Comparison of ENCODE assay signal across 18 mouse cellular contexts in genomic region chr10:117471036-117471817, GRCm38 (mm10).
DNase-seq lines count a peak whose midpoint lies in the region; ATAC-seq and TF ChIP-seq lines count a peak whose summit lies in the region.
"Had no signal": no experiment of that assay in that cellular context is flagged by ENCODE, and none has a peak within 500 bp of the region (broad histone marks: within the 10 kb centered on the region; RNA-seq: fewer than 3 reads in every experiment).

No protein-coding gene starts in this region.

- no peaks in the 10 kb centered on the region for H3K27me3 ChIP-seq in heart, adult 2 months (ENCODE audit: control insufficient read depth, insufficient read depth, low read length)
- H3K27me3 ChIP-seq in kidney, embryonic 14.5 days (ENCODE audit: control insufficient read depth, insufficient read depth, low read length) = no peaks in the 10 kb centered on the region
- no peaks in the 10 kb centered on the region for H3K27me3 ChIP-seq in limb, embryonic 10.5 days (ENCODE audit: low read depth, poor library complexity, severe bottlenecking)
- H3K27me3 ChIP-seq in forebrain, embryonic 16.5 days (replicated peaks; ENCODE audit: control insufficient read depth, insufficient read depth, low read length) = no peaks in the 10 kb centered on the region
- H3K27me3 ChIP-seq: embryonic facial prominence, embryonic 15.5 days; forebrain, embryonic 12.5 days; hindbrain, embryonic 12.5 days; intestine, embryonic 15.5 days; liver, embryonic 15.5 days; megakaryocyte, embryonic 14.5 days had no signal

- H3K79me2 ChIP-seq in heart, adult 2 months (replicated peaks; ENCODE audit: control insufficient read depth, insufficient read depth, low read length) = no peaks in the 10 kb centered on the region

- peaks cover 4% of the 10 kb centered on the region for H3K36me3 ChIP-seq in heart, adult 2 months (ENCODE audit: control insufficient read depth, insufficient read depth, low read length)
- H3K36me3 ChIP-seq in kidney, embryonic 14.5 days (ENCODE audit: control insufficient read depth, insufficient read depth, low read length) = no peaks in the 10 kb centered on the region
- no peaks in the 10 kb centered on the region for H3K36me3 ChIP-seq in limb, embryonic 10.5 days
- no peaks in the 10 kb centered on the region for H3K36me3 ChIP-seq in forebrain, embryonic 16.5 days (ENCODE audit: control insufficient read depth, insufficient read depth)
- H3K36me3 ChIP-seq: embryonic facial prominence, embryonic 15.5 days; forebrain, embryonic 12.5 days; hindbrain, embryonic 12.5 days; intestine, embryonic 15.5 days; liver, embryonic 15.5 days had no signal

- TF ChIP-seq POLR2A in heart, adult 2 months (IDR thresholded peaks at IDR 0.05; ENCODE audit: insufficient read depth, low read depth, low read length) = no peak
- no peak for TF ChIP-seq POLR2A in embryonic fibroblast, embryonic 13.5 days (IDR thresholded peaks at IDR 0.05; ENCODE audit: low read depth, low read length)

- no peak for TF ChIP-seq CTCF in heart, adult 2 months (IDR thresholded peaks at IDR 0.05)
- TF ChIP-seq CTCF in embryonic fibroblast, embryonic 13.5 days (IDR thresholded peaks at IDR 0.05; ENCODE audit: borderline replicate concordance, insufficient read depth, low read length) = no peak

- H3K4me1 ChIP-seq in heart, adult 2 months (ENCODE audit: control insufficient read depth, insufficient read depth, low read length) = peaks cover 2% of the 10 kb centered on the region; the same call in 1 of the 2 replicates
- H3K4me1 ChIP-seq in kidney, embryonic 14.5 days (ENCODE audit: control insufficient read depth, insufficient read depth, low read length) = peaks cover 24% of the 10 kb centered on the region
- peaks cover 2% of the 10 kb centered on the region; the same call in 1 of the 2 replicates for H3K4me1 ChIP-seq in embryonic fibroblast, embryonic 13.5 days (ENCODE audit: control insufficient read depth, insufficient read depth, low read length)
- H3K4me1 ChIP-seq in limb, embryonic 10.5 days = peaks cover 19% of the 10 kb centered on the region
- H3K4me1 ChIP-seq in forebrain, embryonic 16.5 days (replicated peaks; ENCODE audit: control insufficient read depth, insufficient read depth, low read length) = no peaks in the 10 kb centered on the region
- H3K4me1 ChIP-seq: forebrain, embryonic 12.5 days; hindbrain, embryonic 12.5 days; liver, embryonic 15.5 days; megakaryocyte, embryonic 14.5 days had no signal

- H3K4me2 ChIP-seq in kidney, embryonic 14.5 days (replicated peaks; ENCODE audit: low read depth, low read length) = no peak overlapping the region
- H3K4me2 ChIP-seq in forebrain, embryonic 16.5 days (ENCODE audit: low read length) = no peak overlapping the region
- H3K4me2 ChIP-seq: embryonic facial prominence, embryonic 15.5 days; forebrain, embryonic 12.5 days; hindbrain, embryonic 12.5 days; intestine, embryonic 15.5 days; liver, embryonic 15.5 days had no signal

- H3K4me3 ChIP-seq in heart, adult 2 months = no peak overlapping the region
- no peak overlapping the region for H3K4me3 ChIP-seq in kidney, embryonic 14.5 days (ENCODE audit: low read length)
- no peak overlapping the region for H3K4me3 ChIP-seq in embryonic fibroblast, embryonic 13.5 days (ENCODE audit: insufficient read depth, low read length)
- H3K4me3 ChIP-seq in limb, embryonic 10.5 days = no peak overlapping the region
- H3K4me3 ChIP-seq in forebrain, embryonic 16.5 days (replicated peaks; ENCODE audit: low read length) = no peak overlapping the region
- H3K4me3 ChIP-seq: embryonic facial prominence, embryonic 15.5 days; forebrain, embryonic 12.5 days; hindbrain, embryonic 12.5 days; intestine, embryonic 15.5 days; liver, embryonic 15.5 days; megakaryocyte, embryonic 14.5 days had no signal

- peaks cover 9% of the 10 kb centered on the region for H3K9me3 ChIP-seq in kidney, embryonic 14.5 days (ENCODE audit: control insufficient read depth, low read length)
- no peaks in the 10 kb centered on the region for H3K9me3 ChIP-seq in limb, embryonic 10.5 days (replicated peaks)
- 0 out of 2 replicates have a peak, but pooled peaks cover 4% of the 10 kb centered on the region for H3K9me3 ChIP-seq in forebrain, embryonic 16.5 days (ENCODE audit: control insufficient read depth, low read length)
- H3K9me3 ChIP-seq: hindbrain, embryonic 12.5 days; intestine, embryonic 15.5 days had no signal

- H3K27ac ChIP-seq in heart, adult 2 months = peak overlapping the region; percentile 40
- peak overlapping the region; percentile 65; the same call in 1 of the 2 replicates for H3K27ac ChIP-seq in kidney, embryonic 14.5 days (ENCODE audit: low read depth, low read length)
- H3K27ac ChIP-seq in embryonic fibroblast, embryonic 13.5 days (ENCODE audit: insufficient read depth, low read length) = 0 out of 2 replicates have a peak overlapping the region, but pooled peaks have one; percentile 32
- peak overlapping the region; percentile 31; the same call in 1 of the 2 replicates for H3K27ac ChIP-seq in limb, embryonic 10.5 days
- no peak overlapping the region for H3K27ac ChIP-seq in forebrain, embryonic 16.5 days (ENCODE audit: low read length)
- H3K27ac ChIP-seq: embryonic facial prominence, embryonic 15.5 days; forebrain, embryonic 12.5 days; hindbrain, embryonic 12.5 days; intestine, embryonic 15.5 days; liver, embryonic 15.5 days had no signal

- 23% methylated on average over 8 of the region's 8 CpGs for WGBS in heart, adult 2 months
- 29% methylated on average over 8 of the region's 8 CpGs for WGBS in kidney, embryonic 14.5 days
- WGBS in limb, embryonic 10.5 days = 45% methylated on average over 8 of the region's 8 CpGs
- 39% methylated on average over 8 of the region's 8 CpGs for WGBS in forebrain, embryonic 16.5 days

- intact Hi-C loops in heart, adult 2 months (cut with DNase I) = no loop called here
- intact Hi-C loops in heart, postnatal 10 days (cut with DNase I) = no loop called here

- no peak for DNase-seq in heart, adult 2 months
- DNase-seq in heart, postnatal 10 days = no peak
- DNase-seq in kidney, postnatal 10 days = no peak
- no peak for DNase-seq in limb, embryonic 10.5 days (ENCODE audit: low spot score)
- DNase-seq: cerebellum, postnatal 14 days; embryo, embryonic 11 days; left cerebral cortex, postnatal 4 days; lung, postnatal 10 days had no signal

- ATAC-seq in kidney, embryonic 14.5 days (ENCODE audit: low FRiP score, low TSS enrichment) = peak; percentile 58; the same call in 1 of the 2 replicates
- ATAC-seq in forebrain, embryonic 16.5 days = no peak
- ATAC-seq: intestine, embryonic 15.5 days; midbrain, embryonic 16.5 days had no signal

- no peak overlapping the region for H3K9ac ChIP-seq in heart, adult 2 months (ENCODE audit: low read depth, low read length)
- H3K9ac ChIP-seq in kidney, embryonic 14.5 days (ENCODE audit: low read depth, low read length) = no peak overlapping the region
- H3K9ac ChIP-seq in forebrain, embryonic 16.5 days (replicated peaks; ENCODE audit: low read depth, low read length) = no peak overlapping the region
- H3K9ac ChIP-seq: embryonic facial prominence, embryonic 15.5 days; forebrain, embryonic 12.5 days; hindbrain, embryonic 12.5 days; intestine, embryonic 15.5 days; liver, embryonic 15.5 days had no signal

- TF ChIP-seq EP300 in heart, adult 2 months (IDR thresholded peaks at IDR 0.05; ENCODE audit: insufficient read depth, low read depth, low read length) = no peak
